Mouse (Mus musculus) neural tube, embryonic 13.5 days (tissue): ENCODE results near the gene Bok. TPM values are rescaled to one million over a fixed set of nuclear protein-coding genes. Genes with fewer than 3 reads are reported as not detected.
A peak's percentile ranks its signal among the peaks of the same experiment; 100 is the strongest.
"Not testable (repeated sequence)": the region's sequence is repeated elsewhere in the genome, so short reads cannot be mapped to it uniquely, and the experiment has no call there.

Experiments
- ATAC-seq: fragments of 200-750 bp; cut with Nextera tagmentation; 2 replicates; pipeline ENCODE4 v1.8.0; 2017; ENCODE audit warnings: low read depth, mild to moderate bottlenecking, moderate TSS enrichment, moderate library complexity
- H3K27ac ChIP-seq: fragments of 300-500 bp; sonication (generic); replicated peaks from 2 replicates; pipeline ENCODE4 v1.5.1; 2015; ENCODE audit warnings: moderate library complexity, mild to moderate bottlenecking, inconsistent platforms
- H3K27me3 ChIP-seq: fragments of 300-500 bp; sonication (generic); 2 replicates; pipeline ENCODE4 v1.6.1; 2015; ENCODE audit warnings: mild to moderate bottlenecking, inconsistent platforms
- H3K36me3 ChIP-seq: fragments of 300-500 bp; sonication (generic); 2 replicates; pipeline ENCODE4 v1.6.1; 2015; ENCODE audit warnings: mild to moderate bottlenecking, inconsistent platforms
- H3K4me1 ChIP-seq: fragments of 300-500 bp; sonication (generic); replicated peaks from 2 replicates; pipeline ENCODE4 v1.6.1; 2015; ENCODE audit warnings: inconsistent platforms
- H3K4me2 ChIP-seq: fragments of 300-500 bp; sonication (generic); 2 replicates; pipeline ENCODE4 v1.6.1; 2015; ENCODE audit warnings: inconsistent platforms, mild to moderate bottlenecking, moderate library complexity
- H3K4me3 ChIP-seq: fragments of 300-500 bp; sonication (generic); 2 replicates; pipeline ENCODE4 v1.5.1; 2015; ENCODE audit warnings: mild to moderate bottlenecking, inconsistent platforms
- H3K9ac ChIP-seq: fragments of 300-500 bp; sonication (generic); 2 replicates; pipeline ENCODE4 v1.6.1; 2015; ENCODE audit warnings: moderate library complexity, mild to moderate bottlenecking, inconsistent platforms
- H3K9me3 ChIP-seq: fragments of 300-500 bp; sonication (generic); 2 replicates; pipeline ENCODE4 v1.6.1; 2016; ENCODE audit warnings: inconsistent platforms
- WGBS: fragments of 180-500 bp; shearing (Covaris S2); methylation state at CpG from one replicate; pipeline ENCODE4 v1.1.7; 2015; 5-methylcytosine and 5-hydroxymethylcytosine counted together
- polyA plus RNA-seq: library from polyadenylated mRNA; unstranded; fragments of >200 nt; fragmentation: Nextera tagmentation; extraction: Ambion mirVana; gene quantifications from 2 replicates; pipeline ENCODE4 v1.2.1, GENCODE M21; 2015

The Bok gene
- 58.2 and 62.0 TPM in 2 replicates for polyA plus RNA-seq

DNA sequence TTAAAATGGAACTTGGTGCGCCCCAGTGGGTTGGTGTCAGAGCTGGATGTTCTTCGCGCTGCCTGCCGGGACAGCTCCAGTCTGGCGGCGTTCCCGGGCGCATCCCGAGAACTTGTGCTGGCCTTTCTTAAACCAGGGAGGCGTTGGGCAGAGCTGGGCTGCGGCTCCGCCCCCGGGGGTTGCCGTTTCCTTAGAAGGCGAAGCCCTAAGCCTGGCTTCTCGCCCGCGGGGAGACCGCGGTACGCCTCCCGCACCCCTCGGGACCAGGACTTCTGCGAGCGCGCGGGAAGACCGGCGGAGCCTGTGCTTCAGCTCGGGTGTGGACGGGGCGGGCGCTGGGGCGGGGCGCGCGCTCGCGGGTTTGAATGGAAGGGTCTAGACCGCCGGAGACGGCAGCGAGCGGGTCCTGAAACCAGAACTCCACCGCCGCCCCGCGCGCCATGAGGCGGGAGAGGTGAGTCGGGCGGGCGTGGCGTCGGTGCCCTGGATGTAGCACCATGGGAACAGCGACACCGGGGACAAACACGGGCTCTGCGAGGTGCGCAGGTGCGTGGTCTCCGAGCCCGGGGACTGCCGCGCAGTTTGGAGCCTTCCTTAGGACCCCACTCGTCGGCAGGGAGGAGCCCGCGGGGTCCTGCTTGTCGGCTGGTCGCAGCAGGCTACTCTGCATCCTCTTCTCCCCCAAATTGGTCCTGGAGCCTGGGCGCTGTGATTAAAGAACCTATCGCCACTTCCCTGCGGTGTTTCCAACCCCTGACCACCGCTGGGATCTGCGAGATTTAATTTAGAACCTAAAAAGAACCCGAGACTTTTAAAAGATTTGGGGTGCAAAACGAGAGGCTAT, at the start of gene Bok:
Gene Bok (plus strand): TSS at position 260 of the 844 bp plus-strand sequence.
- peaks cover 15% of the 10 kb centered on the region for H3K27me3 ChIP-seq
- ATAC-seq: peak; percentile 52
- H3K9me3 ChIP-seq: no peaks in the 10 kb centered on the region
- under 1% methylated on average over 78 of the region's 78 CpGs for WGBS
- H3K4me2 ChIP-seq: peak within 1 kb of the TSS; percentile 69
- peak within 1 kb of the TSS; percentile 63 for H3K4me3 ChIP-seq
- H3K36me3 ChIP-seq: peaks cover 8% of the 10 kb centered on the region
- peak within 1 kb of the TSS; percentile 74 for H3K9ac ChIP-seq
- H3K4me1 ChIP-seq: peaks cover 20% of the 10 kb centered on the region
- H3K27ac ChIP-seq: peak within 1 kb of the TSS; percentile 75

DNA sequence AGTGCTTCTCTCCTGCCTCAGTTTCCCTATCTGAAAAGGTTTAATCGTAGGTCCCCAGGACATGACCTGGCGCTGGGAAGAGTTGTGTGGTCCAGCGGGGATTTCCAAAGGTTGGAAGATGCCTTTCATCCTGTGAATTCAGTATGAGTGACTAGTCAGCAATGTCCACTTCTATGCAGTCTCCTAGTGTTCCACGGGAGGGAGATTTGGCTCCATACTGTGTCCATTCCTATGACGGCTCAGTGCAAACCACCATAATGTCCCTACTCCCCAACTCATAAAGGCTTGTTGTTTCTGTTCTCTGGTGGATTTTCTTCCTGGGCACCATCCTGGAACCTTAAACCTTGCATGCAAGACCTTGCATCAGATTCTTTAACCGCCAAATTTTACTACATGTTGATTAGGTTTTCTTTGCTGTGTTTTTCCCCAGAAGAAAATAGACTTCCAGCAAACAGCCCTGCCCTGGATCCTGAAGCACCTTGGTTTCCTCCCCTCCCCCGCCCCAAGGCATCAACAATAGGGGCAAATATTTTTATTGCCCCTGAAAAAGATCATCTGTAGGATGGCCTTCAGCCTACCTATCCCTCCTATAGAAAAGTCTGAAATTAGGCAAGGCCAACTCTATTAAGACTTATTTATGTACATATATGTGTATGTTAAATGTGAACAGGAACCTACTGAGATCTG, 49.1 kb upstream of the Bok start:
- Histone ChIP-seq H3K27ac (peak overlapping the region; percentile 90), H3K4me3 (peak overlapping the region; percentile 97), H3K4me1 (peaks cover 30% of the 10 kb centered on the region), H3K27me3 (no peaks in the 10 kb centered on the region), H3K4me2 (peak overlapping the region; percentile 82), H3K9me3 (no peaks in the 10 kb centered on the region), H3K36me3 (0 out of 2 replicates have a peak, but pooled peaks cover 11% of the 10 kb centered on the region), H3K9ac (peak overlapping the region; percentile 75)
- ATAC-seq: peak; percentile 38
- WGBS: 38% methylated on average over 7 of the region's 7 CpGs

DNA sequence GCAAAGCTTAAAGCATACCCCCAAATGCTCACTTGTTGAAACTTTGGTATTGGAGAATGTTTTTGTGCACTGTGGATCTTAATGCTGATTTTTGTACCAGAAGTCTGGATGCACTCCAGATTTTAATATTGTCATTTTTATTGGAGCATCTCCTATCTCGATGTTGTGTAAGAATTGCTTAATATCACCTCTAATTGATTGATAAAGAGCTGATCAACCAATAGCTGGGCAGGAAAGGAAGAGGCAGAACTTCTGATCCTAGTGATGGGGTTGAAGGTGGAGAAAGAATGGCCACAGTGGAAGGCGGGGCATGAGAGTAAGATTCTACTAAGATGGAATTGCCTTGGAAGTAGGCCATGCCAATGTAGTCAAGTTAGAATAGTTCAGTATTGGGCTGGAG, 43.5 kb upstream of the Bok start:
- Histone ChIP-seq H3K27ac (no peak overlapping the region), H3K36me3 (no peaks in the 10 kb centered on the region), H3K4me1 (no peaks in the 10 kb centered on the region), H3K4me3 (no peak overlapping the region), H3K4me2 (no peak overlapping the region), H3K9ac (no peak overlapping the region), H3K27me3 (no peaks in the 10 kb centered on the region), H3K9me3 (no peaks in the 10 kb centered on the region)
- WGBS: 84% methylated on average over 2 of the region's 2 CpGs
- no peak for ATAC-seq

DNA sequence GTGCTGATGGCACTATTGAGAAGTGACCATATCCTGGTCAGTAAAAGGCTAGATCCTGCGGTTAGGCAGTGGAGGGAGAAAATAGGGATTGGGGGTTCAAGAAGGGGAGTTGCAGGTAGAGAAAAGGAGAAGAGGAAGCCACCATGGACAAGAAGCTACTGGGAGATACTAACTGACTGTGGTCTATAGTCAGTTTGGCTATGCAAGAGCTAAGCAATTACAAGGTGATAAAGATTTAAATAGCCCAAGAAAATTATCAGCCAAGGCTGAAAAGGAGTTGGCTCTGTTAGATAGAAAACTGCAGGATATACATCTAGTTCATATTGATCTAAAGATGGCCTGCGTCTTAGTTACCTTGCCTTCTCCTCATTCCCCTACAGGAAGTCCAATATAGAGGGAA, 42.8 kb upstream of the Bok start:
- H3K36me3 ChIP-seq: no peaks in the 10 kb centered on the region
- H3K9ac ChIP-seq: no peak overlapping the region
- no peaks in the 10 kb centered on the region for H3K27me3 ChIP-seq
- ATAC-seq: no peak
- 93% methylated on average over 2 of the region's 2 CpGs for WGBS
- H3K27ac ChIP-seq: no peak overlapping the region
- H3K9me3 ChIP-seq: no peaks in the 10 kb centered on the region
- H3K4me3 ChIP-seq: no peak overlapping the region
- H3K4me2 ChIP-seq: no peak overlapping the region
- H3K4me1 ChIP-seq: no peaks in the 10 kb centered on the region

DNA sequence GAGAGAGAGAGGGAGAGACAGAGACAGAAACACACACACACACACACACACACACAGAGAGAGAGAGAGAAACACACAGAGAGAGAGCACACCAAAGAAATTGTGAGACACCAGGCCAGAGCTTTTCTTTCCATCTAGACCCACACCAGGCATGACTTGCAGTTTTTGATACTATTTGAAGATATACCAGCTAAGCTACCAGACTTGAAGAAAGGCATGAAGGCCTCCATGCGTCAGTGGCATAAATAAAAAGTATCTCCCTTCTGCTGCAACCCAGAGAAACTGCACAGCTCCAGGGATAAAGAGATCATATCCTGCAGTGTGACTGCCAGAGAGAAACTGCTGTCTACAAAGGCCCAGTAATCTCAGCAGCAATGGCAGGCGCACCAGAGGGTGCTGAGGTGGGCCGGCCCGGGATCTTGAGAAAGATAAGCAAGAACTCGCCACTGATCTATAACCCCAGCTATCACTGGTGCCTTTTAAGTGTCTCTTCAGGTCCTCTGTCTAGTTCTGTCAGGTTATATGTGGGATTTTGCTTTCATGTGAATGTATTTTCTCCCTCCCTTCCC, 35.8 kb upstream of the Bok start:
- no peak for ATAC-seq
- Histone ChIP-seq H3K9ac (no peak overlapping the region), H3K36me3 (no peaks in the 10 kb centered on the region), H3K27me3 (no peaks in the 10 kb centered on the region), H3K9me3 (no peaks in the 10 kb centered on the region; the same call in 1 of the 2 replicates), H3K27ac (no peak overlapping the region), H3K4me1 (no peaks in the 10 kb centered on the region), H3K4me2 (no peak overlapping the region), H3K4me3 (no peak overlapping the region)
- WGBS: 85% methylated on average over 5 of the region's 5 CpGs

DNA sequence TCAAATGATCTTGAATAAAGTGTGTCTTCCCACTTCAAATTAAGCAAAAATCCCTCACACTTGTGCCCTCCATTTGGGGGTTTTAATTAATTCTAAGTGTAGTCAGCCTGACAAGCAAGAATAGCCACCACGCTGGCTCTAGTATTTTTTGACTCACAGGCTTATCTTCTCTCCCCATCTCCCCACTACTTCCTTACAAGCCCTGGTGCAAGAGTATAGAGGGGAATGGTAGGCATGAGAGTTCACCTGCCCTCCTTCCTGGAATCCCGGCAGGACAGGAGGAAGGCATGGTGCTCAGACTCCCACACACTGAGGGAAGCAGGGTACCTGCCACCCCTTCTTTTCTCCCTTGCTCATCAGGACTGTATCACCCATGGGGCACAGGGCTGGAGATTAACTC, 31.2 kb upstream of the Bok start:
- H3K27ac ChIP-seq: no peak overlapping the region
- H3K4me1 ChIP-seq: no peaks in the 10 kb centered on the region
- H3K9me3 ChIP-seq: no peaks in the 10 kb centered on the region; the same call in 1 of the 2 replicates
- no peaks in the 10 kb centered on the region for H3K27me3 ChIP-seq
- H3K4me2 ChIP-seq: no peak overlapping the region
- H3K36me3 ChIP-seq: no peaks in the 10 kb centered on the region
- no peak for ATAC-seq
- no peak overlapping the region for H3K9ac ChIP-seq
- no peak overlapping the region for H3K4me3 ChIP-seq
- WGBS: 60% methylated on average over 2 of the region's 2 CpGs

DNA sequence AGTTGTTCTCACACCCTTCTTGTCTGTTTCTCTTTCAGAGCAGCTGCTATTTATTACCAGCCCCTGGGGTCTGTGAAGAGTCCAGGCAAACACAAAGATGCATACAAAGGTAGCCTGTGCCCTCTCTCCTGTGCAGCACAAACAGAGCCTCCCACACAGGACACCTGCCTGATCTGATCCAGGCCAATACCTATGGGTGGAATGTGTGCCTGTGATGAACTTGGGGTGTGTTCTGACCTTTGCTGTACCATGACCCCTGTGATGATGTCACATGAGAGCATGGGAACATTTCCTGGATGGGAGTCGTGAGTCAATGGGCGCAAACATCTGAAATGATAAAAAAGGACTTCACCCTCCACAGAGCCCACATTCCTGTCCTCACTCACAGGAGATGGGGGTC, 30.7 kb upstream of the Bok start:
- 78% methylated on average over 2 of the region's 2 CpGs for WGBS
- H3K9me3 ChIP-seq: no peaks in the 10 kb centered on the region; the same call in 1 of the 2 replicates
- H3K27ac ChIP-seq: no peak overlapping the region
- H3K4me1 ChIP-seq: no peaks in the 10 kb centered on the region
- H3K27me3 ChIP-seq: no peaks in the 10 kb centered on the region
- no peaks in the 10 kb centered on the region for H3K36me3 ChIP-seq
- no peak overlapping the region for H3K9ac ChIP-seq
- H3K4me2 ChIP-seq: no peak overlapping the region
- no peak for ATAC-seq
- no peak overlapping the region for H3K4me3 ChIP-seq

- H3K27ac ChIP-seq: no peak overlapping the region
- H3K9ac ChIP-seq: no peak overlapping the region
- no peaks in the 10 kb centered on the region for H3K36me3 ChIP-seq
- H3K4me3 ChIP-seq: no peak overlapping the region
- no peaks in the 10 kb centered on the region for H3K4me1 ChIP-seq
- peaks cover 5% of the 10 kb centered on the region; the same call in 1 of the 2 replicates for H3K9me3 ChIP-seq
- ATAC-seq: no peak
- WGBS: 68% methylated on average over 7 of the region's 7 CpGs
- no peak overlapping the region for H3K4me2 ChIP-seq
- no peaks in the 10 kb centered on the region for H3K27me3 ChIP-seq
These were observed 29.0 kb upstream of the Bok start for GRCm38 (mm10) chr1:93656325-93657024.

DNA sequence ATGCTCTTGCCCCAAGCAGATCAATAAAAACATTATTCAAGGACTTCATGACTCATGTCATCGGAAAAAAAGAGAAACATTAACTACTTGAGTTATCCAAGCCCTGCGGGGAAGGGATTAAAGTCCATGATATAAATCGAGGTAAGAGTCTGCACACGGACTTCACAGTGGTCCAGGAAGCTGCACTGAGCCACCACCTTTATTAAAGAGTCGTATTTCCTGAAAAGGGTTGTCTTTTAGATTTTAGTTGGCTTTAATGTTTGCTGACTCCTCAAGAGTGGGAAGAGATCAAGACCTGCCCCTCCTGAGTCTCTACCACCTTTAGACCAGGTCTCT, 28.5 kb upstream of the Bok start:
- Histone ChIP-seq H3K9ac (no peak overlapping the region), H3K27ac (no peak overlapping the region), H3K4me1 (no peaks in the 10 kb centered on the region), H3K4me2 (no peak overlapping the region), H3K9me3 (0 out of 2 replicates have a peak, but pooled peaks cover 5% of the 10 kb centered on the region), H3K27me3 (no peaks in the 10 kb centered on the region), H3K36me3 (no peaks in the 10 kb centered on the region), H3K4me3 (no peak overlapping the region)
- 84% methylated on average over 5 of the region's 5 CpGs for WGBS
- ATAC-seq: no peak

- H3K4me1 ChIP-seq, H3K4me3 ChIP-seq, H3K36me3 ChIP-seq, H3K9ac ChIP-seq, H3K27me3 ChIP-seq, ATAC-seq, H3K9me3 ChIP-seq, H3K4me2 ChIP-seq, H3K27ac ChIP-seq: not testable (repeated sequence)
These were observed 26.9 kb upstream of the Bok start, which contains the start of gene Stk25 for GRCm38 (mm10) chr1:93658559-93658958. Stk25 (minus strand) TSS chr1:93658659.

GRCm38 (mm10) chr1:93667760-93668400, 17.6 kb upstream of the Bok start:
- Histone ChIP-seq H3K27ac (0 out of 2 replicates have a peak overlapping the region, but pooled peaks have one; percentile 13), H3K36me3 (no peaks in the 10 kb centered on the region), H3K9ac (no peak overlapping the region), H3K9me3 (no peaks in the 10 kb centered on the region), H3K4me3 (no peak overlapping the region), H3K4me2 (no peak overlapping the region), H3K27me3 (no peaks in the 10 kb centered on the region), H3K4me1 (peaks cover 12% of the 10 kb centered on the region)
- 27% methylated on average over 13 of the region's 13 CpGs for WGBS
- no peak; the same call in 1 of the 2 replicates for ATAC-seq
